Mouse (Mus musculus) cortical plate, adult 2 months (tissue): ENCODE data around the gene Mki67.

Experiments
- CTCF ChIP-seq: fragments of 200-500 bp; IDR thresholded peaks from 2 replicates; pipeline ENCODE4 v1.5.1; 2011; ENCODE audit warnings: mild to moderate bottlenecking, control low read depth, low read length; ENCODE audit not compliant: insufficient read depth; ENCODE audit errors: extremely low read depth
- POLR2A ChIP-seq: fragments of 200-500 bp; IDR thresholded peaks from 2 replicates; pipeline ENCODE4 v1.6.1; 2011; ENCODE audit warnings: mild to moderate bottlenecking, low read length, control low read depth; ENCODE audit not compliant: insufficient read depth; ENCODE audit errors: extremely low read depth

DNA sequence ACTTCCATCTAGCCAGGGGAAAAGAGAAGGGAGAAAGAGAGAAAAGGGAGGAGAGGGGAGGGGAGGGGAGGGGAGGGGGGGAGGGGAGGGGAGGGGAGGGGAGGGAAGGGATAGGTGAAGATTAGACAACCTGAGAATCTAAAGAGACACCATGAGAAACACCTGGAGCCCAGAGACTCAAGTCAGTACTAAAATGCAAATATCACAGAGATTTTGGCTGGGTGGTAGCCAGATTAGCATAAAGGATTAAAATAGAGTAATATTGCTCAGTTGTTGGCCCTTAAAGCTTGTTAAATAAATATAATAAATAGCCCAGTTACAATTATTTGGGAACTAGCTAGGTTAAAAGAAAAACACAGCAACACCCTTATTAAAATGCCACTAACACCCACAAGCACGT lies 3.6 kb downstream of the Mki67 start:
- no peak for TF ChIP-seq CTCF
- no peak for TF ChIP-seq POLR2A
